Mouse (Mus musculus) heart, postnatal 10 days (tissue): Measurements from ENCODE around the gene Dync2li1. TPM values are rescaled to one million over a fixed set of nuclear protein-coding genes. Genes with fewer than 3 reads are reported as not detected.

Source experiments
- DNase-seq, 2 experiments: peaks; one replicate each; pipeline ENCODE4 v3.0.0; 2021
- intact Hi-C: fragments of 180-260 bp; cut with DNase I; formaldehyde crosslinking; loops from one replicate; pipeline ENCODE4 v1.15.1; 2025
- total RNA-seq, 2 experiments: library from RNA; stranded (reverse); gene quantifications; 2 replicates each; pipeline ENCODE4 v1.2.3; 2021

Gene Dync2li1
- total RNA-seq, 2 experiments from 2014 or later, result 4.3 to 5.0 TPM

DNA sequence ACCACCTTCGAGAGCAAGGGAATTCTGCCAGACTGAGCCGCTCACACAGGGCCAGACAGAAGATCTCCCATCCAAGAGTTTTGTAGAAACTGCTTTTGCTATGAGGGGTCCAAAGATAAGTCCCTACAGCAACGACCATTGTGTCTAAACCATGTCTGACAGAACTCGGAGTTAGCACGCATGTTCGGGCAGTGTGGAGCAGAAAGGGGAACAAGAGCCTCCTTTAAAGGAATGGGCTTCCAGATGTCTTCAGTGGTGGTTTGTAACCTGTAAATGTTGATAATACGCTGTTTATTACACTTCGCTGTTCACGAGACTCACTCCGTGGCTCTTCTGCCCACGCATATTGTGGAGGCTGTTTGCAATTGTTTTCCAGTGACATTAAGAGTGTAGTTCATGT, 51.3 kb downstream of the Dync2li1 start:
- intact Hi-C loops, result no loop called here
- no peak for DNase-seq

GRCm38 (mm10) chr17:84681670-84682069, 55.4 kb downstream of the Dync2li1 start:
- intact Hi-C loops, result no loop called here
- DNase-seq, result no peak

DNA sequence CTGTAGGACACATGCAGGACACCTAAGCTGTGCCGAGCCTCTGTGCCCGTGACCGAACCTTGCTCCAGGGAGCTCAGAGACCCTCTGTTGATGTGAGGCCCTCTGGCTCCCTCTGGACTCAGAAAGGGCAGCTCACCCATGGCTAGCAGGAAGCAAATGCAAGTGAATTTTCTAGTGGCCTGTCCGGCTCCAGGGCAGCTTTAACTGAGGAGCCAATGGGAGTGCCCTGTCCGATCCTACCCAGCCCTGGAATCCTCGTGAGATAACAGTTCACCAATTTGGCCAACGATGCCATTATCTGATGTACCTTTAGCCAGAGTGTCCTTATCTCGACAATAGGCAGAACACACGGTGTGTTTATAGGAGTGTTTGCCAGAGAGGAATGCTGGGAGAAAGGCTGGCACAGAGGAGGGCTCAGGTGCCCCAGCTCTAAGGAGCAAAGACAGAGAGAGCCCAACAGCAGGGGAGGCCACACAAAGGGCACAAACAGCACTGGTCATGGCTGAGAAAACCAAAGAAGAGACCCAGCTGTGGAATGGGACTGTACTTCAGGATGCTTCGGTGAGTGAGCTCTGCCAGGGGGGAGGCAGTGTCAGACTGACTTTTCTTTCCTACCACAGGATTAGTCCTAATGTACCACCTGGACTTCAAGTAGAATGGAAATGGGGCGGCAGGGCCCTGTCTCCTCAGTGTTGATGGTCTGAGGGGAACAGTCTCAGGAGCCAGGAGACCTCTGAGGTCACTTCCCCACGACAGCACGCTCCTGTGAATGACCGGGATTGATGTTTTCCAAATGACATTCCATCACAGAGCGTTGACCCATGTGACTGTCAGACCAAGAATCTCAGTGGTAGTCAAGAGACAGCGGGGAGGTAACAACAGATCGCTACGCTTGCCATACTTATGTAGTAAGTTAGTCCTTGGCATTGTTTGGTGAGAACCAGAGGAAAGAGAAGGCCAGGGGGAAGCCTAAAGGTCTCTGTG, 56.7 kb downstream of the Dync2li1 start, which contains the start of gene Abcg5:
Abcg5 (minus strand) TSS at position 278 of the 984 bp plus-strand sequence.
- intact Hi-C loops, result no loop called here

GRCm38 (mm10) chr17:84684284-84684683, 58.0 kb downstream of the Dync2li1 start:
- intact Hi-C loops, result no loop called here

More for the DNA sequence above, 56.7 kb downstream of the Dync2li1 start, which contains the start of gene Abcg5:
- DNase-seq, result no peak

DNA sequence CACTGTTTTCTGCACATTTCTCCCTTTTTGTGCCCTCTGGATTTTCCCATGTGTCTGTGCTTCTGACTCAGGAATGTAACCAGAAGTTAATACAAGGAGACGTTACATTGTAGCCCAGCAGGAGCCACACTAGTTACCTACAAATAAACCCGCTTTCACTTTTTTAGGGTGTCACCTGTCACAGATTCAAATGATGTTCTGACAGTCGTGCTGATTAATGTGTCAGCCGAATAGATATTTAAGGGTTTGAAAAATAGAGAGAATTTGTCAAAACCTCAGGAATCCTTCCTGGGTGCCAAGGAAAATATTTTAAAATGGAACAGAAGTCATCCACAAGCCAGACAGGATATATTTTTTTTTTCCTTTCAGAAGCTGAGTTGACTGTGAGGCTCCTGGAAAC, 59.0 kb downstream of the Dync2li1 start:
- DNase-seq, result no peak
- intact Hi-C loops, result no loop called here

More at GRCm38 (mm10) chr17:84684284-84684683, 58.0 kb downstream of the Dync2li1 start:
- no peak for DNase-seq

GRCm38 (mm10) chr17:84687994-84688393, 61.7 kb downstream of the Dync2li1 start:
- no peak for DNase-seq
- intact Hi-C loops, result no loop called here

DNA sequence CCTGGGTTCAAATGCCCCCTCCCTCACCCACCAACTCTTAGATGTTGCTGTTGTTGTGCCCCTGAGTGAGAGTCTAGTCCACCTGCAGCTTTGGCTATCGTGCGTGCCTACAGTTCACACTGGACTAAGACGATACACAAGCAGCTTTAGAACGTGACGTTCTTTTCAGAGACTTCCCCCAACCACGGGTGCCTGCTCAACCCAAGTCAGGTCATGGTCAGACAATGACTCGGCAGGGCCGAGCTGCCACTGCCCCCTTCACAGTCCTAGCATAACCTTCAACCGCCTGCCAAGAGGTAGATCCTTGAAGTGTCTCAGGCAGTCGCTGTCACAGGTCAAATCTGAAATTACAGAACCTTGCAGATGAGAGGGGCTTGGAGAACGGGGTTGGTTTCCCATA, 62.5 kb downstream of the Dync2li1 start:
- intact Hi-C loops, result no loop called here
- DNase-seq, result no peak

GRCm38 (mm10) chr17:84689316-84689715, 63.0 kb downstream of the Dync2li1 start:
- DNase-seq, result no peak
- intact Hi-C loops, result no loop called here

- DNase-seq, result no peak
- intact Hi-C loops, result no loop called here
Observed at GRCm38 (mm10) chr17:84690111-84690510, 63.8 kb downstream of the Dync2li1 start.

DNA sequence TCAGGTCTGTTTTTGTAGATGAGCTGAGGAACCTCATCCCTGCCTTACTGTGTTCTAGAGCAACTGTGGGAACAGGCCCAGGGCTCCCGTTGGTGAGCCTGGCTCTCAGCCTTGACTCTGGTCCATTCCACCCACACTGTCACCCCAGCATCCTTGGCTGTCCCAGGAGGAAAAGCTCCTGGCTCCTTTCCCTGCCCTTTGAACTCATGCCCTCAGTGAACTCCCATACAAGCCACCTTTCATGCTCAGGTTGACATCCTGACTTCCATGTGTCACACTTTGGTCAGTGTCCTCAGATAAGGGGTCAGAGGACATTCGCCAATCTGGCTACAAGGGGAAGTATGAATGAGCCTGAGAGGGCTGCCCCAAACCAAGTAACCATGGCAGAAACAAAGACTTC, 67.4 kb downstream of the Dync2li1 start:
- no peak for DNase-seq
- intact Hi-C loops, result no loop called here

DNA sequence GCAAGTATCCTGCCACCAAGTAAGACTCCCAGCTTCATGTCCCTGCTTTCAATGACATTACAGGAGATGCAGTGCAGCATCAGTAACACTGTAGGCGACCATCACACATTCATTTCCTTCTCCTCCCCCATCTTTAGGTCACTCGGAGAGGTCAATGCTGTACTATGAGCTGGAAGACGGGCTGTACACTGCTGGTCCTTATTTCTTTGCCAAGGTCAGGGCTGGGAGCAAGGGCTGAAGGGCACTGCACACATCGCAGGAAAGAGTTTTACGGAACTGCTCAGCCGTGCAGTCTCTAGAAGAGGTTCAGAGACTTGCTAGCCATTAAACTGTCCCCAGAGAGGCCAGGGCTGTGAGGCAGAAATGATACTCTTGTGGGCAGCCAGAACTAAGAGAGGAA, 70.2 kb downstream of the Dync2li1 start:
- intact Hi-C loops, result no loop called here
- no peak for DNase-seq

- peak; percentile 65 to 72 for DNase-seq
- intact Hi-C loops, result no loop called here
Observed at GRCm38 (mm10) chr17:84698727-84699126, 72.4 kb downstream of the Dync2li1 start.

Other genes starting within 250 kb of the Dync2li1 start
- 10 to 100 TPM in 1 of 2 experiments, 1 to 10 TPM in 1; 8.8 to 11.7 TPM for gene Thada, start 160.3 kb upstream of the Dync2li1 start, total RNA-seq
- 1 to 10 TPM; 6.3 to 7.0 TPM for gene Plekhh2, start 114.6 kb upstream of the Dync2li1 start, total RNA-seq
- not detected for gene Abcg8, start 49.8 kb downstream of the Dync2li1 start, total RNA-seq
- not detected for gene Abcg5, start 56.5 kb downstream of the Dync2li1 start, total RNA-seq
- 100 to 1,000 TPM; 152 to 158 TPM for gene Lrpprc, start 164.3 kb downstream of the Dync2li1 start, total RNA-seq